Mouse (Mus musculus): ENCODE data around the gene Adam15. TPM values are rescaled to one million over a fixed set of nuclear protein-coding genes. Genes with fewer than 3 reads are reported as not detected.

The Adam15 gene
- polyA plus RNA-seq, 1 experiment from 2014 or later, result 23.3 TPM

- Histone ChIP-seq H3K27ac (ENCODE audit: low read depth, low read length) (0 out of 2 replicates have a peak overlapping the region, but pooled peaks have one; percentile 73), H3K4me3 (ENCODE audit: low read depth, low read length) (peak overlapping the region; percentile 84), H3K9ac (ENCODE audit: low read depth, low read length) (peak overlapping the region; percentile 43; the same call in 1 of the 2 replicates), H3K9me3 (replicated peaks; ENCODE audit: control insufficient read depth, low read length) (no peaks in the 10 kb centered on the region), H3K27me3 (ENCODE audit: control insufficient read depth, insufficient read depth, low read length) (peaks cover 2% of the 10 kb centered on the region; the same call in 1 of the 2 replicates), H3K4me1 (ENCODE audit: control insufficient read depth, insufficient read depth, low read length) (peaks cover 26% of the 10 kb centered on the region), H3K4me2 (peak overlapping the region; percentile 85), H3K36me3 (ENCODE audit: control insufficient read depth, insufficient read depth, low read length) (peaks cover 9% of the 10 kb centered on the region; the same call in 1 of the 2 replicates)
- WGBS (ENCODE audit: insufficient replicate concordance), result 14% methylated on average over 6 of the region's 6 CpGs
- ATAC-seq (replicated peaks; ENCODE audit: insufficient number of reproducible peaks, low FRiP score, low TSS enrichment), result no peak
These were observed 13.3 kb downstream of the Adam15 start for GRCm38 (mm10) chr3:89336529-89336928.

- no peak overlapping the region for H3K4me2 ChIP-seq
- H3K4me1 ChIP-seq (ENCODE audit: control insufficient read depth, insufficient read depth, low read length), result peaks cover 27% of the 10 kb centered on the region
- no peaks in the 10 kb centered on the region for H3K27me3 ChIP-seq (ENCODE audit: control insufficient read depth, insufficient read depth, low read length)
- H3K9me3 ChIP-seq (replicated peaks; ENCODE audit: control insufficient read depth, low read length), result no peaks in the 10 kb centered on the region
- ATAC-seq (replicated peaks; ENCODE audit: insufficient number of reproducible peaks, low FRiP score, low TSS enrichment), result no peak
- no peak overlapping the region for H3K4me3 ChIP-seq (ENCODE audit: low read depth, low read length)
- H3K27ac ChIP-seq (ENCODE audit: low read depth, low read length), result no peak overlapping the region
- peaks cover 9% of the 10 kb centered on the region; the same call in 1 of the 2 replicates for H3K36me3 ChIP-seq (ENCODE audit: control insufficient read depth, insufficient read depth, low read length)
- WGBS (ENCODE audit: insufficient replicate concordance), result 73% methylated on average over 11 of the region's 11 CpGs
- no peak overlapping the region for H3K9ac ChIP-seq (ENCODE audit: low read depth, low read length)
These were observed 16.7 kb downstream of the Adam15 start for GRCm38 (mm10) chr3:89333053-89333452.

- Histone ChIP-seq H3K27ac (ENCODE audit: low read depth, low read length) (no peak overlapping the region), H3K9ac (ENCODE audit: low read depth, low read length) (no peak overlapping the region), H3K4me3 (ENCODE audit: low read depth, low read length) (no peak overlapping the region), H3K27me3 (ENCODE audit: control insufficient read depth, insufficient read depth, low read length) (peaks cover 2% of the 10 kb centered on the region; the same call in 1 of the 2 replicates), H3K4me2 (no peak overlapping the region), H3K9me3 (replicated peaks; ENCODE audit: control insufficient read depth, low read length) (no peaks in the 10 kb centered on the region), H3K36me3 (ENCODE audit: control insufficient read depth, insufficient read depth, low read length) (peaks cover 9% of the 10 kb centered on the region; the same call in 1 of the 2 replicates), H3K4me1 (ENCODE audit: control insufficient read depth, insufficient read depth, low read length) (peaks cover 27% of the 10 kb centered on the region)
- 53% methylated on average over 12 of the region's 12 CpGs for WGBS (ENCODE audit: insufficient replicate concordance)
- no peak for ATAC-seq (replicated peaks; ENCODE audit: insufficient number of reproducible peaks, low FRiP score, low TSS enrichment)
These were observed 17.3 kb downstream of the Adam15 start for GRCm38 (mm10) chr3:89332476-89332875.

- H3K4me1 ChIP-seq (ENCODE audit: control insufficient read depth, insufficient read depth, low read length), result peaks cover 24% of the 10 kb centered on the region
- H3K9ac ChIP-seq (ENCODE audit: low read depth, low read length), result no peak overlapping the region
- H3K4me2 ChIP-seq, result no peak overlapping the region
- H3K36me3 ChIP-seq (ENCODE audit: control insufficient read depth, insufficient read depth, low read length), result peaks cover 9% of the 10 kb centered on the region; the same call in 1 of the 2 replicates
- H3K4me3 ChIP-seq (ENCODE audit: low read depth, low read length), result no peak overlapping the region
- 56% methylated on average over 10 of the region's 10 CpGs for WGBS (ENCODE audit: insufficient replicate concordance)
- no peak for ATAC-seq (replicated peaks; ENCODE audit: insufficient number of reproducible peaks, low FRiP score, low TSS enrichment)
- H3K27me3 ChIP-seq (ENCODE audit: control insufficient read depth, insufficient read depth, low read length), result peaks cover 2% of the 10 kb centered on the region; the same call in 1 of the 2 replicates
- H3K9me3 ChIP-seq (replicated peaks; ENCODE audit: control insufficient read depth, low read length), result no peaks in the 10 kb centered on the region
- no peak overlapping the region for H3K27ac ChIP-seq (ENCODE audit: low read depth, low read length)
These were observed 17.8 kb downstream of the Adam15 start for GRCm38 (mm10) chr3:89332013-89332412.

GRCm38 (mm10) chr3:89331561-89331960 lies 18.2 kb downstream of the Adam15 start:
- peaks cover 9% of the 10 kb centered on the region; the same call in 1 of the 2 replicates for H3K36me3 ChIP-seq (ENCODE audit: control insufficient read depth, insufficient read depth, low read length)
- H3K27ac ChIP-seq (ENCODE audit: low read depth, low read length), result no peak overlapping the region
- H3K4me2 ChIP-seq, result peak overlapping the region; percentile 9; the same call in 1 of the 2 replicates
- H3K27me3 ChIP-seq (ENCODE audit: control insufficient read depth, insufficient read depth, low read length), result peaks cover 2% of the 10 kb centered on the region; the same call in 1 of the 2 replicates
- ATAC-seq (replicated peaks; ENCODE audit: insufficient number of reproducible peaks, low FRiP score, low TSS enrichment), result no peak
- no peak overlapping the region for H3K4me3 ChIP-seq (ENCODE audit: low read depth, low read length)
- 69% methylated on average over 13 of the region's 13 CpGs for WGBS (ENCODE audit: insufficient replicate concordance)
- H3K9me3 ChIP-seq (replicated peaks; ENCODE audit: control insufficient read depth, low read length), result no peaks in the 10 kb centered on the region
- H3K9ac ChIP-seq (ENCODE audit: low read depth, low read length), result no peak overlapping the region
- H3K4me1 ChIP-seq (ENCODE audit: control insufficient read depth, insufficient read depth, low read length), result peaks cover 19% of the 10 kb centered on the region

GRCm38 (mm10) chr3:89330948-89331347 lies 18.8 kb downstream of the Adam15 start:
- no peak for ATAC-seq (replicated peaks; ENCODE audit: insufficient number of reproducible peaks, low FRiP score, low TSS enrichment)
- Histone ChIP-seq H3K36me3 (ENCODE audit: control insufficient read depth, insufficient read depth, low read length) (peaks cover 9% of the 10 kb centered on the region; the same call in 1 of the 2 replicates), H3K9me3 (replicated peaks; ENCODE audit: control insufficient read depth, low read length) (no peaks in the 10 kb centered on the region), H3K27me3 (ENCODE audit: control insufficient read depth, insufficient read depth, low read length) (peaks cover 2% of the 10 kb centered on the region; the same call in 1 of the 2 replicates), H3K4me1 (ENCODE audit: control insufficient read depth, insufficient read depth, low read length) (peaks cover 13% of the 10 kb centered on the region), H3K9ac (ENCODE audit: low read depth, low read length) (no peak overlapping the region), H3K27ac (ENCODE audit: low read depth, low read length) (no peak overlapping the region), H3K4me3 (ENCODE audit: low read depth, low read length) (no peak overlapping the region), H3K4me2 (0 out of 2 replicates have a peak overlapping the region, but pooled peaks have one; percentile 9)
- WGBS (ENCODE audit: insufficient replicate concordance), result 16% methylated on average over 10 of the region's 10 CpGs

GRCm38 (mm10) chr3:89330346-89330745 lies 19.4 kb downstream of the Adam15 start:
- peaks cover 10% of the 10 kb centered on the region for H3K4me1 ChIP-seq (ENCODE audit: control insufficient read depth, insufficient read depth, low read length)
- no peak for ATAC-seq (replicated peaks; ENCODE audit: insufficient number of reproducible peaks, low FRiP score, low TSS enrichment)

GRCm38 (mm10) chr3:89328623-89329022 lies 21.2 kb downstream of the Adam15 start:
- whole genome bisulfite sequencing (ENCODE audit: insufficient replicate concordance), result 16% methylated on average over 4 of the region's 4 CpGs
- peaks cover 3% of the 10 kb centered on the region; the same call in 1 of the 2 replicates for H3K36me3 ChIP-seq (ENCODE audit: control insufficient read depth, insufficient read depth, low read length)
- H3K27me3 ChIP-seq (ENCODE audit: control insufficient read depth, insufficient read depth, low read length), result peaks cover 5% of the 10 kb centered on the region; the same call in 1 of the 2 replicates
- H3K4me2 ChIP-seq, result no peak overlapping the region
- no peaks in the 10 kb centered on the region for H3K9me3 ChIP-seq (replicated peaks; ENCODE audit: control insufficient read depth, low read length)
- H3K9ac ChIP-seq (ENCODE audit: low read depth, low read length), result no peak overlapping the region
- H3K4me1 ChIP-seq (ENCODE audit: control insufficient read depth, insufficient read depth, low read length), result peaks cover 10% of the 10 kb centered on the region
- no peak for ATAC-seq (replicated peaks; ENCODE audit: insufficient number of reproducible peaks, low FRiP score, low TSS enrichment)
- no peak overlapping the region for H3K27ac ChIP-seq (ENCODE audit: low read depth, low read length)
- H3K4me3 ChIP-seq (ENCODE audit: low read depth, low read length), result no peak overlapping the region

More at GRCm38 (mm10) chr3:89330346-89330745, 19.4 kb downstream of the Adam15 start:
- no peak overlapping the region for H3K9ac ChIP-seq (ENCODE audit: low read depth, low read length)
- H3K27ac ChIP-seq (ENCODE audit: low read depth, low read length), result no peak overlapping the region
- peaks cover 2% of the 10 kb centered on the region; the same call in 1 of the 2 replicates for H3K27me3 ChIP-seq (ENCODE audit: control insufficient read depth, insufficient read depth, low read length)
- H3K4me3 ChIP-seq (ENCODE audit: low read depth, low read length), result no peak overlapping the region
- H3K36me3 ChIP-seq (ENCODE audit: control insufficient read depth, insufficient read depth, low read length), result peaks cover 9% of the 10 kb centered on the region; the same call in 1 of the 2 replicates
- 57% methylated on average over 3 of the region's 3 CpGs for WGBS (ENCODE audit: insufficient replicate concordance)
- H3K9me3 ChIP-seq (replicated peaks; ENCODE audit: control insufficient read depth, low read length), result no peaks in the 10 kb centered on the region
- H3K4me2 ChIP-seq, result no peak overlapping the region
